Mouse (Mus musculus) megakaryocyte, embryonic 14.5 days (primary cell): ENCODE data around the gene Dnah17.

ENCODE experiments used
- FLI1 ChIP-seq: IDR thresholded peaks from 2 replicates; pipeline ENCODE4 v1.6.1; 2012; ENCODE audit warnings: low read length, inconsistent platforms, mixed read lengths
- GATA1 ChIP-seq: IDR thresholded peaks from 3 replicates; pipeline ENCODE4 v1.6.1; 2012; ENCODE audit warnings: mixed read lengths, low read length, inconsistent platforms, borderline replicate concordance

DNA sequence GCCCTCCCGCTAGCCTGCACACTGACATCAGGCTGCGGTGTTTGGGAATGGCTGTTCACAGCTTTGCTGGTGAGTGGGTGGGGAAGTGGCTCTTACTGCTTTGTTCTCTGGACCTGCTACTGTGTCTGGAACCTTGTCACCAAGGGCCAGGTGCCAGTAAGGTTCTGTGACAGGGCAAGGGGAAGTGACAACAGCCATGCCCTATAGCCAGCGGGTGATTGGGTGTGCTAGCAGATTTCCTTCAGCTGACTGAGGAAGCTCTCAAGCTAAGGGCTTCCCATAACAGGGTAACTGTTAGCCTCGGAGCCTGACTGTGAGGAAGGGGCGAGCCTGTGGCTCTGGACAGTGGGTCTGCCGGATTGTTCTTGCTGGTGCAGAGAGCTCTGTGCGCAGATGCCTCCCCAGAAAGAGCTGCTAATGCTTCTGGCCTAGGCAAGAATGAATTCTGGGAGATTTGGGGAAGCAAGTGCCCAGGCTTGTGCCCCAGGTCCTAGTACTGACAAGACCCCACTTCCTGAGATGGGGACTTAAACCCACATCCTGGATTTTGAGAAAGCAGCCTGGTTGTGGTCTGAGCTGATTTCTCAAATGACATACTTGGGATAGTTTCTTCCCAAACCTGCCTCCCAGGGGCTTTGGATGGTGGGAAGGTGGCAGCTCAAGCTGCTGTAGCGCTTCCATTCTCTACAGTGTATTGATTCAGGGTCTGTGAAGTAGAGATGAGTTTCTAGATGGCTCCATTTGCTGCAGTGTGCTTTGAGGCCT is 114.9 kb downstream of the Dnah17 start:
- TF ChIP-seq GATA1 (no peak), FLI1 (no peak)
